Mouse (Mus musculus) skeletal muscle tissue, postnatal 0 days (tissue): Measurements from ENCODE around the gene B4galt4. TPM values are rescaled to one million over a fixed set of nuclear protein-coding genes. Genes with fewer than 3 reads are reported as not detected.

Experiments used
- polyA plus RNA-seq: library from polyadenylated mRNA; unstranded; fragments of >200 nt; fragmentation: Nextera tagmentation; extraction: Ambion mirVana; gene quantifications from 2 replicates; pipeline ENCODE4 v1.2.1, GENCODE M21; 2015

Gene B4galt4
- 7.3 and 9.4 TPM in 2 replicates for polyA plus RNA-seq

GRCm38 (mm10) chr16:38742113-38742658 lies at the start of gene B4galt4:
Gene B4galt4 (plus strand): TSS chr16:38742264.

GRCm38 (mm10) chr16:38712581-38713403 lies 29.3 kb upstream of the B4galt4 start, which contains the start of gene Arhgap31:
Gene Arhgap31 (minus strand): TSS chr16:38713274.

GRCm38 (mm10) chr16:38800091-38800490 lies 58.0 kb downstream of the B4galt4 start, which contains the start of gene Upk1b:
Gene Upk1b (minus strand): TSS chr16:38800328.

Other genes starting within 250 kb of the B4galt4 start
- gene Timmdc1, start 219.6 kb upstream of the B4galt4 start, polyA plus RNA-seq, result 30.5 and 32.8 TPM in 2 replicates
- gene Poglut1, start 192.0 kb upstream of the B4galt4 start, polyA plus RNA-seq, result 12.1 and 12.6 TPM in 2 replicates
- 33.9 and 40.7 TPM in 2 replicates for gene Tmem39a, start 183.6 kb upstream of the B4galt4 start, polyA plus RNA-seq
- gene Arhgap31, start 29.0 kb upstream of the B4galt4 start, polyA plus RNA-seq, result 5.9 and 6.9 TPM in 2 replicates
- 1.7 and 2.8 TPM in 2 replicates for gene Upk1b, start 58.1 kb downstream of the B4galt4 start, polyA plus RNA-seq
- not detected in 2 replicates for gene 4930435E12Rik, start 86.5 kb downstream of the B4galt4 start, polyA plus RNA-seq
- 0.73 and 0.74 TPM in 2 replicates for gene Igsf11, start 150.4 kb downstream of the B4galt4 start, polyA plus RNA-seq